Mouse (Mus musculus) liver (tissue): ENCODE data around the gene Chpf.

Experiments
- DNase-seq: peaks from one replicate; pipeline ENCODE4 v3.0.0-alpha.2; 2020; ENCODE audit warnings: mixed read lengths

Chpf gene

DNA sequence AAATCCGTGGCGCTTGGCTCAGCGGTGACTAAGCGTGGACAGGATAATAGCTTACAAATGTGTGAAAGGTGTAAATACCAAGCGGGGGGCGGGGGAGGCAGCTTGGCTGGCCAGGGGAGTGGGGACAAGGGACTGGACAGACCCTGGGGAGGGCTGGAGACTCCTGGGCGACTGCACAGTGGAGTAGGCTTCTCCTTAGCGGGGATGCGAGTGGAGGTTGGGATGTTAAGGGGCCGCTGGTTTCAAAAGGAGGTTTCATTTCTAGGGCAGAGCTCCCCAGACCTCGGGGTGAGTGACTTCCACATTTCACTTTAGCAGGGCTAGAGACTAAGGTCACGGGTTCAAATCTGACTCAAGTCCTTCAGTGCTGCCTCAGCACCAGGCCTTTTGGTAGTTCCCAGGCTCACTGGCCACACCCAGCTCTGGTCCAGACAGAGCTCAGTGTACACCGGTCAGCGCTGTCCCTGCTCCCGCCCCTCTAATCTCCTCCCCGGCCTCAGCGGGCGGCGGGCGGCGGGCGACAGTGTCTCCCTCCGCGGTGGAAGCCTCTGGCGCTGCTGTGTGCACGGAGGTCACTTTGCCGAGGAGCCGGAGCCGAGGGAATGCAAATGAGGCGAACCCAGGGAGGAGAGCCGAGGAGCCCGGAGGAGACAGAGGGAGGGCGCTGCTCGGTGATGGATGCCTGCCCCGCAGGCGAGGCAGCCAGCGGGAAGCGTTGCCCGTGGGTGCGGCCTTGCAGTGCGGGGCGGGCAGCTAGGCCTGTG is 20.9 kb downstream of the Chpf start:
- peak; percentile 46 for DNase-seq

DNA sequence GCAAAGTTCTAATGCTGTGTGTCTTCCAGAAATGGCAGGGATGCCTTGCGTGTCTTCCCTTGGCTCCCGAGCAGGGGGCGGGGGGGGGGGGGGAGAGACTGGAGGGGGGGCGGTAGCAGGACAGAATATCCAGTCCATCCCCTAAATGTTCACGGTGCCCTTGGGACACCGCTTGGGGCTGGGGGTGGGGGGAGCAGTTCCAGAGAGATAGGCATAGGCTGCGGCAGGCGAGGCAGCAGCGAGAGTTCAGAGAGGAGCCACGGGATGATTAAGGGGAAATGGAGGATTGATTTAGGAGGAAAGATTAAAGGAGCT is 21.4 kb downstream of the Chpf start:
- no peak for DNase-seq

DNA sequence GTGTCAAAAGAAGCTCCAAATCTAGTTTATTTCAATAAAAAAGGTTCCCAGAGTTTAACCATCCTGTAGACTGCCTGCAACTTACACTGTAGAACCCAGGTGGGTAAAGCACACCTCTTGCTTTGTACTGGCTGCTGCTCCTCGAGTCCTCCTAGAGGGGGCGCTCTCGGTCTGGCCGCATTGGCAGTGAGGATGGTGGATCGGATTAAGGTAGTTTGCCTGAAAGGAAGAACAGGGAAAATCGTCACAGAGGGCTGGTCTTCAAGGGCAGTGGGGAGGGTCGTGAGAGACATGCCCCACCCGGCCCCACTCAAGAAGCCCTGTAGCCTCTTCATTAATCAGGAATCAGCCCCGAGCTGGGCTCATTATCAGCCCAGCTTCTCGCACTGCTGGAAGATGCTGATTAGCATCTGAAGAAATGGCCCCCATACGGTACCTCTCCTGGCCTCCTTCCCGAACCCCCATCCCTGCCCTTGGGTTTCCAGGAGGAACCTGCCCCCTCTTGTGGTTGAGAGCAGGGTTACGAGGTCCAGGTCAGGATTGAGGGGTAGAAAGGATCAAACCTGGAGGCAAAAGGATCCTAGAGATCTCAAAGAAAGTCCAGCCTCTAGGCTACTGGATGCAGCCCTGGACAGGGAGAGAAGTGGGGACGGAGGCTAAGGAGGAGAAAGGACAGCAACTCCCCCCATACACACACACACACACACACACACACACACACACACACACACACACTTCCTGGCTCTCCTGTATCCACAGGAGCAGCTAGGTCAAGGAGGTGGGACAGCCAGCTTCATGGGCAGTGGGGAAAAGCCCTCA is 22.2 kb downstream of the Chpf start:
- DNase-seq: peak; percentile 42

DNA sequence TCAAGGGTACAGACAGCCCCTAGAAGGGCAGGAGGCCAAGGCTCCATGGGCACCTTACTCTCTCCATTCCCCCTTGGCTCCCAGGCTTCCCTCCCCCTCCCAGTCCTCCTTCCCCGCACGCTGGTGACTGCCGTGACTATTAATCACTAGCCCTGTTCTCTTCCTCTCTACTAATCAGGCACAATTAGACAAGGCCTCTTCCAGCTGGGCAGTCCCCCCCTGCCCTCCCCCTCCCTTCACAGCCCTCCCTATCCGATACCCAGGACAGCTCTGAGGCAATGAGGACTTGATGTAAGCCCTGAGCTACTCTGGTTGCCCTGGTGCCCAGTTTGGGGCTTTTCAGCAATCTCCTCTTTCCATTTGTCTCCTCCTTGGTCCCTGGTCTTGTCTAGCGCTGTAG is 23.2 kb downstream of the Chpf start:
- DNase-seq: no peak

DNA sequence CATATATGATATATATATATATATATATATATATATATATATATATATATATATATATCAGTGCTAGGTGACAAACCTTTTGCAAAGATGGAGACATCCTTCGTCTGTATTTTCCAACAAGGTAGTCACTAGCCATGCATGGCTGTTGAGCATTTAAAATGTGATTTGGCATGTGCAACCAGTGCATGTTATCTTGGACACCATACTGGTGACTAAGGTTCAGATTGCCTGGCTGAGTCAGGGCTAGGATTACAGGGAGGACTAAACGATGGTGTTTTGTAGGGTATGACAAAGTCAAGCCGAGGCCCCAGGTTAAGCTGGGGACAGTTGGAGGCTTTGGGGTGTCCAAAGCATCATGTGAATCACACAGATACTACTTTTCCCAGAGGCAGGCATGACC is 23.7 kb downstream of the Chpf start:
- DNase-seq: no peak

DNA sequence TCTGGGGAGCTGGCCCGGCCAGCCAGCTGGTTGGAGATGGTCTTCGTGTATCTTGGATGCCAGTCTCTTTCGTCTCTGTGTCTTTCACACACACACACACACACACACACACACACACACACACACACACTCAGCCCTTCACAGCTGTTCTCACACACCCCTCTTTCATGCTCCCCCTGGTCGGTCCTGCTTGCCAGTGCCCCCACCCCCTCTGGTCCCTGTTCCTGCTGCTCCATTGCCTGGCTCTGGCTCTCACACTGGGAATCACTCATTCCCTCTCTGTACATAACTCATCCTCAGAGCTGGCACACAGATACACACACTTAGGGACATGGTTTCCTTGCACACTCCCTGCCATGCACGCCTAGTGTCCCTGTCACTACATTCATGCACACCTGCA is 27.2 kb downstream of the Chpf start:
- no peak for DNase-seq

DNA sequence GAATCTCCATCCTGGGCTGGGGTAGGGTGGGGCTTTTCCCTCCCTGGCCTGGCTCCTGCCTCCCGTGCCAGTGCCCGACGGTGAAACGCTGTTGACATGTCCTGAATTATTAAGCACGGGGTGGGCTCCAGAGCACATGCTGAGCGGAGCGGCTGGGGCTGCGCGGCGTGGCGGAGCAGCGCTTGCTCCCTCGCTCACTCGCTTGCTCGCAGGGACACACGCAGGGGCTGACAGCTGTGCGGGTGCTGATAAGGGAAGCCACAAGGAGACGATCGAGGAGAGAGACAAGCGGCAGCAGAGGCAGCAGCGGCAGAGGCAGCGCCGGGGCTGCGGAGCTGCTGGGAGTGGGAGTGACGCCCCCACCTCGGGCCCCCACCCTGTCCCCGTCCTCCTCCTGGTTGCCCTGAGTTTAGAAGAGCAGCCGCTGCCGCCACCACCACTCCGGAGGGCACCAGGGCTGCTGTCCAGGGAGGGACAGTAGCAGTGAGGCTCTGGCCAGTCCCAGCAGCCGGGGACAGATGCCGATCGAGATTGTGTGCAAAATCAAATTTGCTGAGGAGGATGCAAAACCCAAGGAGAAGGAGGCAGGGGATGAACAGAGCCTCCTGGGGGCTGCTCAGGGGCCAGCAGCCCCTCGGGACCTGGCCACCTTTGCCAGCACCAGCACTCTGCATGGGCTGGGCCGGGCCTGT is 28.6 kb downstream of the Chpf start, which contains the start of gene Asic4:
Gene Asic4 (plus strand): TSS at position 123 of the 692 bp plus-strand sequence.
- peak; percentile 78 for DNase-seq

DNA sequence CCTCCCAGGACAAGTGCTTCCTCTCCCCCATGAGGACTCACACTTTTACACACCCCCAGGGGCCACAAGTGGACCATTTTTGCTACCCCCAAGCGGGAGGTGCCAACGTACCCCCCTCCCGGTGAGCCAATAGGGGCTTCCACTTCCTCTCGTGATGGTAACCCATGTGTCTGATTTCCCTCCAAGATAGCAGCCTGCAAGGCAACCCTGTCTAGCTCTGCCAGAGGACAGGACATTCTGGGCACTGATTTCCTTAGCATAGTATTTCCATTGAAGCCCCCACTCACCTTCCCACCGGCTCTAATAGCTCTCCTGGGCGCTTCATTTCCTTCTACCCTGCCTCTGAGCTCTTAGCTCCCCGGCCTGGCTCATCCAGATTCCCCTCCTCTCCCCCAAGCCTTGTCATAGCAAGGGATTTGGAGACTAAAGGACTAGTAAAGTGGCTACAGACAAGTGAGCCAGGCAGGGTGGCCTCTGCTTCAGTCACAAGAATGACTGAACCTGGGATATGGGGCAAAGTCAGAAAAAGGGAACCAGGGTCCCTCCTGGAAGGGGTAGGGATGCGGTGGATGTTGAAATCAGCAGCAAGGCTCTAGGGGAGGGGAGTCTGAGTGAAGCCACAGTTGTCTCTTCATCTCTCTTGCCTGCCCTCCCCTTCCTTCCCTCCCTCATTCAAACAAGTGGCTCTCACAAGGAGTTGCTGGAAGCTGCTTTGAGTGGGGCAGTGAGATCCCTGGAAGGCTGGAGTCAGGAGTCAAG is 29.6 kb downstream of the Chpf start:
- no peak for DNase-seq

DNA sequence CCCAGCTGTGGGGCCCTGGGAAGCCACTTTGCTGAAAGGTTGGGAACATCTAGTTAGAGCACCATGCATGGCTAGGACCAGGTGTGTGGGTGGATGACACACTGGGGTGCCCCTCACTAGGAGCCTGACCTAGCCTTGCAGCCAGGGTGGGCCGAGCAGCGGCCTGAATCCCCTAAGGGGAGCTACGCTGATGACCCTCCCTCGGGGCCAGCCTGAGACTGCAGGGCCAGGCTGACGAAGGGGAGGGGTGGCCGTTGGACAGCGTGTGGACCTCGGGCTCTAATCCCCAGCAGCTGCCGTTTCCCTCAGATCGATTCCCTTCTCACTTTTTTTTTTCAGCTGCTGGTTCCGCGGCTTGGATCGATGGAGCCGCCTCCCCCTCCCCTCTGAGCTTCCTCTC is 30.2 kb downstream of the Chpf start:
- DNase-seq: no peak

DNA sequence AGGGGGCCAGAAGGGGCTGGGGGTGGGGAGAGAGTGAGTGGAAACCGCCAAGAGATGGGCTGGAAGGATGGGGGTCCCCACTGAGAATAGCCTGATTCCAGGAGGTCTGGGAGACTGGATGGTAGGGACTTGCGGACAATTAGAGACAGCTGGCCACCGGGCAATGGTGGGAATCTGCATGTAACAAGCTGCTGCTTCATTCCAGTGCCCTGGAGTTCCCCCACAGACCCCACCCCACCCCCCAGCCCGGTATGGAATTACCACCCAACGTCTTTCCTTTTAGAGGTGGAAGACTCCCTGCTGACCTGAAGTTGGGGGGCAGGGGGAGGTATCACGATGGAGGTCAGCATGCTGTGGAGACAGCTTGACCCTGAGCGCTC is 31.1 kb downstream of the Chpf start:
- no peak for DNase-seq

DNA sequence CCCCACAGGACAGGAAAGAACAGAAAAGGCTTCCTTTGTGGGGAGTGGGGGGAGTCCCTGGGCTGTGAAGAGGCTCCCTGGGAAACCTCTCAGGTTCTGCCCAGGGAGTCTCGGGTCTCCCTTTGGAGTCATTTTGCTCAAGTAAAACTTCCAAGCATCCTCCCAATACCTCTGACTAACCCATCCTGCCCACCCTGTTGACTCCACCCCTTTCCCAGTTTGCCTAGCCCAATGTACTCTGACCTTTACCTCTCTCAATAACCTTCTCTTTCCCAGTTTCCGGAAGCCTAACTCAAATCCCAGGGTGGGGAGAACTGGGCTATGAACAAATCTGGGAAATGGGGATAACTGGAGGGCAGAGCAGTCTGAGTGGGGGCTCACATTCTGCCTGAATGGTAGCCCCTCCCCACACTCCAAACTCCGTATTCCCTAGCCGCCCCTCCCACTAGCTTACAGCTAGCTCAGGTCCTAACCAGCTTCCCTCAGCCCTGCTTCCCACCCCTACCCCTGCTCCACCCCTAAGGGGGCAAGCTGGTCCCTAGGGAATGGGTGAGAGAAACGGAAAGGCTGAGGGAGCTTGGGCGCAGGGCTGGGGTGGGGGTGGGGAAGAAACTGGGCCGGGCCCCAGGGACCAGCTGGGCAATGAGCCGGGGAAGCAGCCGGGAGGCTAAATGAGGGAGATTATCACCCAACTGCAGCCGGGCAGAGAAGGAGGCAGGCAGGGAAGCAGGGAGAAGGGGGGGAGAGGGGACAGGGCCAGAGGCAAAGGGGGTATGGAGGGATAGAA is 31.6 kb downstream of the Chpf start:
- DNase-seq: peak; percentile 61

DNA sequence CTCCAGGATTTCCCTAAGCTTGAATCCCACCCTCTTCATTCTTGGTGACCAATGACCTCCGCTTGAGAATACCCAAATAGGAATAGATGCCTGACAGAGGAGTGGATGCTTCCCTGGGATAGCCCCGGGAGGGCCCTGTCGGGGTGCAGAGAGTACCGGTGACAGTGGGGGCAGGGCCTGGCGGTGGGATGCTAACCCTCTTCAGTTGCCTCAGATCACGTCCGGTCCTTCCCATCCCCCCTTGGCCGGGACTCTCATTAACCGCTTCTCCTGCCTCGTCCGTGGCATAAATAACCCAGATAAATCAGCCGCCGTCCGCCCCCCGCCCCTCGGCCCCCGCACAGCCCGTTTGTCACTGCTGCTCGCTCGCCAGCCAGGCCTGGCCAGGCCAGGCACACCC is 32.5 kb downstream of the Chpf start:
- DNase-seq: peak; percentile 55

DNA sequence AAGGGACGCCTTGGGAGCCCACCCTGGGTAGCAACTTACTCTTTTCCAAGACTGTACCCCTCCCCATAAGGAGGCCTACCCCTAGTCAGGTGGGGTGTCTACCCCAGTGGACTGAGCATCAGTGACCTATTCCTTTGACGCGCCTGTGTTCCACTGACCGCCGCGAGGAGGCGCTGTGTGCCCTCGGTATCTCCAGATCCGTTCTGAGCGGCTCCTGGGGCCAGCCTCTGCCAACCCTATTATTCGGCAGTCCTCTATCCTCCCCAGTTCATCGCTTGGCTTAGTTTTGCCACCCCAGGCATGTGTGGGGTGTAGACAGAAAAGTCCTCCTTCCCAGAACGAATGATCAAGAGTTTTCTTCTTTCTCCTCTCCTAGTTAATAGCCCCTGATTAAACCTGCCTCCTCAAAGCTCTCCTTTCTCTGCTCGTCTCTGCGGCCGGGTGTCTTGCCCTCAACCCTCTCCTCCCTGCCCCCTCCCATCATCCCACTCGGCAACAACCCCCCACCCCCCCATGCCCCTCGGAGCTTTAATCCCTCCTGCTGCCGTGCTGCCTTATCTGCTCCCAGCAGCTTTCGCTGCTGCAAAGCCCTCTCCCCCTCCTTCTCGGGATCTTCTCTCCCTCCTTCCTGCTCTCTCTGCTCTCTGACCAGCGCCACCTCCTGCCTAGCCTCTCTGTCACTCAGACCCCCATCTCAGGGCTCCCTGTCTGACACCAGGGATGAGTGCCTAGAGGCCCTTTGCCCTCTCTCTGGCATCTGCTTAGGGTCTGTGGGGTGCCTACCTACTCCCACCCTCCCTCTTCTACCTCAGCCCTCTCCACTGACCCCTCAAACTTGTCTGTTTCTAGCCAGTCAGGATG is 33.1 kb downstream of the Chpf start:
- peak; percentile 85 for DNase-seq

DNA sequence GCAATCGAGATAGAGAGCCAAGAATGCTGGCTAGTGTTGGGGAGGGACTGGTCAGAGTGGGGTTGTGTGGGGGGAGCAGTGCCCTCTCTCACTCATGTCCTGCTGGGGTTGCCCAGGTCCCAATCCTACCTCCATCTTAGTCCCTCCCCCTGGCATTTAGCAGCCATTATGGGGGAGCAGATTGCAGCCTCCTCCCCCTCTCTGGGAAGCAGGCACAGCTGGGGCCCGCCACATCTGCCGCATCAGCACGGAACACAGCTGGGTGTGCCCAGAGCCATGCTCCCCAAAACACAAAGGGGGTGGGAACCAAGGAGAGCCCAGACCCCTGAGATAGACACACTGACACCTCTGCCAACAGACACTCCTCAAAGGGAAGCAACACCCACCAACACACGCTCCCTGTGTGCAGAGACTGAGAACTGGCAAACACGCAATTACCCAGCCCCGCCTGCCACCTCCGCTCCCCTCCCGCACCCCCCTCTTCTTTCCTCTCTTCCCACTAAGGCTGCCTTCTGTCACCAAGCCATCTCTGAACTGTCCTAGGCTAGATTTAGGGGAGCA is 33.9 kb downstream of the Chpf start:
- peak; percentile 60 for DNase-seq

DNA sequence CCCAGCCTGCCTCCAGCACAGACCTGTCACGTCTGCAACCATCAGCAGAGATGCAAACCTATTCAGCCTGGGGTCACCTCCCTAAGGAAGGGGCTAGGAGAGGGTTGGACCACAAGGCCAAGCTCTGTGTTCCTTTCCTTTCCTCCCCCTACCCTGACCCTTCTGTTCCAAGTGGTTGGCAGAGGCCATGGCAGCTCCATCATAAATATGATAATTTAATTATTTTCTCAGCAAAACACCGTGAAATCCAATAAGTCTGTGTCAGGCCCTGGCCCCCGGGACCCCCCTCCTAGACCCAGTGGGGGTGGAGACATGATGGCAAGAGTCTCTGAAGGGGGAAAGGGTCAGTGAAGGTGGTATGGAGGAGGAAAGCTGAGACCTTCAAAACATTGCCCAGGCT is 34.9 kb downstream of the Chpf start:
- DNase-seq: no peak

DNA sequence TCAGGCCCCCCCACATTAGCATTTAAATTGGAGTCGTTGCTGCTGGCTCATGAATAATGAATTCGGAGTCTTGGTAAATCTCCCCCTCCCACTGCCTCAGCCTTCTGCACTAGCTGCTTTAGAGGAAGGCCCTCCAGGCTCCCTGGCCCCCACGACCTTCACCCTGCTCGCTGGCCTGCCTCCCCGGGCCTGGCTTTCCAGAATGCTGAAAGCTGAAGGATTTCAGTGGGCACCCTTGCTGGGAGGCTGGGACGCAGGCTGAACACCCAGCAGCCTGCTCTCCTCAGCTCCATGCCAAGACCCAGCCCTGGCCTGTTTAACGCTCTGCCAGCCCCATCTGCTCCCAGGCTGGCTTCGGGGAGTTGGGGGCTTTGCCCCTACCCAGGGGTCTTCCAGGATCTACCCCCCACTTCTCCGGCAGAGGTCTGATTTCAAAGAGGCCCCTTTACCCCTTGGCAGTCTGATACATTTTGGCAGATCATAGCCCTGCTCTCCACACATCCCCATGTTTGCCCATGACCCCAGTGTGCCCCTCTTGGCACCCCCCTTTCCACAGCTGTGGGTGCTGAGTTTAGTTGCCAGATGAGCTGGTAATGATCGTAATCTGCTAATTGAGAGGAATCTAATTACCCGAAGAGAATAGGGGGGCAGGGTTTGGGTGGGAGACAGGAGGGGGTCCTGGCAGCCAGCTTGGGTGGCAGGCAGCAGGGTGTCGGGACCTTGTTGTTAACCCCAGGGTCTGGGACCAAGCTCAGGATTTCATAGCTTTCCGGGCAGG is 35.7 kb downstream of the Chpf start:
- no peak for DNase-seq

DNA sequence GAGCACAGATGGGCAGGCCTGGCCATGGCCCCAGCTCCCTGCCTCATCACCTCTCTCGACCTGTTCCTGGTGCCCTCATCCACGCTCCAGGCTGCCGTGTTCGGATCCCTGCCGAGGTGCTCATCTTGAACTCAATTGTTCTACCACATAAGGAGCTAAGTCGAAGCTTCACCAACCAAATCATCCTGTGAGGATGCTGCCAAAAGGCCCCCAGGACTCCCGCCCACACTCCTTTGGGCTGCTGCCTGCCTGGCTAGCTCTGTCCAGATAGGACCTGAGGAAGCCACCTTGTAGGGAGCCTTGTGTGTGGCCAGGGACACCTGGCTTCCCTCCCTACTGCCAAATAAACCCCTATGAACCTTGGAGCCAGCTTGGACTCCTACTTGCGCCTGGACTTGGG is 36.3 kb downstream of the Chpf start:
- no peak for DNase-seq

DNA sequence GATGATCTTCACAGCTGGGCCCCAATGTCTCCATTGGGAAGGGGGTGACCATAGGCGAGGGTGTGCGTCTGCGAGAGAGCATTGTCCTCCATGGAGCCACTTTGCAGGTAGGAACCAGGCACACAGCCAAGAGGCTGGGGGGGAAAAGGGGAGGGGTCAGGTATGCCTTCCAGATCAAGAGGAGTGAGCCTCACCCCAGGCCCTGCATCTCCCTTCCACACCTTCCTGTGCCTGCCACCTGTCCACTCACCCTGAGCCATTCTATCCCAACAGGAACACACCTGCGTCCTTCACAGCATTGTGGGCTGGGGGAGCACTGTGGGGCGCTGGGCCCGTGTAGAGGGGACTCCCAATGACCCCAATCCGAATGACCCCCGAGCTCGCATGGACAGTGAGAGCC is 36.9 kb downstream of the Chpf start:
- DNase-seq: no peak

DNA sequence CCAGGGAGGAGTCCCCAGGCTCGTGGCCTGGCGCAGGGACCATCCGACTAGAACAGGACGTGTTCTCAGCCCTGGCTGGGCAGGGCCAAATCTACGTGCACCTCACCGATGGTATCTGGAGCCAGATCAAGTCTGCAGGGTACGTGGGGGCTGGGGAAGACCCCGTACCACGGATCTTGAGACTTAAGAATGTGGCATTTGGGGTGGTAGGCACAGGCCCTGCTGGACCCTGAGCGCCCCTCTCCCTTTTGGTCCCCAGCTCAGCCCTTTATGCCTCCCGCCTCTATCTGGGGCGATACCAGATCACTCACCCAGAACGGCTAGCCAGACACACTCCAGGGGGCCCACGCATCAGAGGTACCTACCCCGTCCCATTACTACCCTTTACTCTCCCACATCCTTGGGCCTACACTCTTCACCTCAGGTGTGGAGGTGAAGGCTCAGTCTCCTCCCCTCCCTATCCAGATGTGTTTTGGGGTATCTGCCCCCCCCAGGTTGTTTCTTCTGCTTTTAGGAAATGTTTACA is 37.6 kb downstream of the Chpf start:
- DNase-seq: no peak

DNA sequence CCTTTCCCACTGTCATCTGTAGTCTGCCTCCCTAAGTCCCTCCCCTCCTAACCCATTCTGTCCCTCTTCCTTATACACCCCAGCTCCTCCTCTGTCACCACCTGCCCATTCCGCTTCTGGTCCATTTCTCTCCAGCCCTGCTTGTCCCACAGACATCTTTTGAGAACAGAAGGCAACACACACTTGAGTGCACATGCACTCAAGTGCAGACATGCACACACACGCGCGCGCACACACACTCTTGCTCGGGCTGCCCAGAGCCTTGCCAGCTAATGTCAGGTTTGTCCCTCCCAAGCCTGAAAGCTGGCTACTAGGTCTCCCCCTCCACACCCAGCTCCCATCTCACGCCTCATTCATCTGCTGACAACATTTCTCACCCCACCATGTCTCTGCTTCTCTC is 38.4 kb downstream of the Chpf start:
- no peak for DNase-seq
